Mouse (Mus musculus) olfactory bulb, adult 2 months (tissue): ENCODE results near the gene Gm28372. TPM values are rescaled to one million over a fixed set of nuclear protein-coding genes. Genes with fewer than 3 reads are reported as not detected.
"Not testable (repeated sequence)": the region's sequence is repeated elsewhere in the genome, so short reads cannot be mapped to it uniquely, and the experiment has no call there.

Experiments used
- H3K27ac ChIP-seq: fragments of 200-500 bp; 2 replicates; pipeline ENCODE4 v1.5.1; 2012; ENCODE audit warnings: low read depth, low read length; ENCODE audit not compliant: insufficient read depth
- H3K4me1 ChIP-seq: fragments of 200-500 bp; 2 replicates; pipeline ENCODE4 v1.6.1; 2012; ENCODE audit warnings: low read length; ENCODE audit not compliant: control insufficient read depth, insufficient read depth
- H3K4me3 ChIP-seq: fragments of 200-500 bp; 2 replicates; pipeline ENCODE4 v1.5.1; 2012; ENCODE audit warnings: mild to moderate bottlenecking, low read depth, low read length, moderate library complexity; ENCODE audit not compliant: insufficient read depth
- CTCF ChIP-seq: fragments of 200-500 bp; IDR thresholded peaks from 2 replicates; pipeline ENCODE4 v1.5.1; 2012; ENCODE audit warnings: low read depth, mild to moderate bottlenecking, low read length, moderate library complexity; ENCODE audit not compliant: insufficient read depth
- POLR2A ChIP-seq: fragments of 200-500 bp; IDR thresholded peaks from 2 replicates; pipeline ENCODE4 v1.6.1; 2012; ENCODE audit warnings: mild to moderate bottlenecking, low read depth, low read length, moderate library complexity; ENCODE audit not compliant: insufficient read depth
- WGBS: fragments of 180-500 bp; shearing (Covaris S2); methylation state at CpG from one replicate; pipeline ENCODE4 v1.1.7; 2018; 5-methylcytosine and 5-hydroxymethylcytosine counted together
- polyA plus RNA-seq: library from polyadenylated mRNA; stranded (reverse); fragments of >200 nt; gene quantifications from 2 replicates; pipeline ENCODE4 v1.2.4, GENCODE M21; 2012; ENCODE audit warnings: low replicate concordance; ENCODE audit not compliant: missing spikeins, insufficient read depth, insufficient read length

Gm28372 gene
- not detected in 2 replicates for polyA plus RNA-seq

GRCm38 (mm10) chr2:130404939-130405338 is at the start of gene Gm28372, which contains the start of gene 1700020A23Rik:
Gene Gm28372 (plus strand): TSS chr2:130405239.
Gene 1700020A23Rik (plus strand): TSS chr2:130405259.
- TF ChIP-seq POLR2A (no peak), CTCF (no peak)
- H3K4me3 ChIP-seq = no peak within 1 kb of the TSS
- H3K4me1 ChIP-seq = no peaks in the 10 kb centered on the region
- 100% methylated on average over 1 of the region's 1 CpGs for WGBS
- no peak within 1 kb of the TSS for H3K27ac ChIP-seq

- Histone ChIP-seq H3K4me1 (no peaks in the 10 kb centered on the region), H3K4me3 (no peak overlapping the region), H3K27ac (no peak overlapping the region)
- 94% methylated on average over 5 of the region's 5 CpGs for WGBS
- TF ChIP-seq POLR2A = no peak
- TF ChIP-seq CTCF = no peak
Measured at GRCm38 (mm10) chr2:130357551-130357950, 47.5 kb upstream of the Gm28372 start.

- Histone ChIP-seq H3K27ac (no peak overlapping the region), H3K4me1 (no peaks in the 10 kb centered on the region), H3K4me3 (no peak overlapping the region)
- WGBS = 24% methylated on average over 5 of the region's 5 CpGs
- TF ChIP-seq CTCF = no peak
- no peak for TF ChIP-seq POLR2A
Measured at GRCm38 (mm10) chr2:130358852-130359251, 46.2 kb upstream of the Gm28372 start.

GRCm38 (mm10) chr2:130362511-130363026 is 42.5 kb upstream of the Gm28372 start:
- Histone ChIP-seq H3K27ac (no peak overlapping the region), H3K4me1 (peaks cover 3% of the 10 kb centered on the region; the same call in 1 of the 2 replicates), H3K4me3 (no peak overlapping the region)
- TF ChIP-seq POLR2A = no peak
- TF ChIP-seq CTCF = peak; percentile 79
- 12% methylated on average over 14 of the region's 14 CpGs for WGBS

GRCm38 (mm10) chr2:130365211-130366094 is 39.6 kb upstream of the Gm28372 start:
- Histone ChIP-seq H3K4me1 (peaks cover 3% of the 10 kb centered on the region; the same call in 1 of the 2 replicates), H3K27ac (no peak overlapping the region), H3K4me3 (peak overlapping the region; percentile 12; the same call in 1 of the 2 replicates)
- TF ChIP-seq CTCF (no peak), POLR2A (no peak)
- 23% methylated on average over 30 of the region's 30 CpGs for WGBS

- peaks cover 3% of the 10 kb centered on the region; the same call in 1 of the 2 replicates for H3K4me1 ChIP-seq
- no peak for TF ChIP-seq POLR2A
- no peak for TF ChIP-seq CTCF
- no peak overlapping the region for H3K27ac ChIP-seq
- no peak overlapping the region for H3K4me3 ChIP-seq
- 70% methylated on average over 4 of the region's 4 CpGs for WGBS
Measured at GRCm38 (mm10) chr2:130367386-130367785, 37.7 kb upstream of the Gm28372 start.

GRCm38 (mm10) chr2:130373026-130373425 is 32.0 kb upstream of the Gm28372 start:
- H3K4me1 ChIP-seq, H3K4me3 ChIP-seq: not testable (repeated sequence)
- WGBS = 30% methylated on average over 1 of the region's 1 CpGs

GRCm38 (mm10) chr2:130374951-130375350 is 30.1 kb upstream of the Gm28372 start:
- 77% methylated on average over 4 of the region's 4 CpGs for WGBS
- TF ChIP-seq CTCF = no peak
- no peak for TF ChIP-seq POLR2A
- no peak overlapping the region for H3K27ac ChIP-seq

More at GRCm38 (mm10) chr2:130373026-130373425, 32.0 kb upstream of the Gm28372 start:
- H3K27ac ChIP-seq = not testable (repeated sequence)

GRCm38 (mm10) chr2:130383205-130383604 is 21.8 kb upstream of the Gm28372 start:
- no peak overlapping the region for H3K4me3 ChIP-seq
- no peak overlapping the region for H3K27ac ChIP-seq
- TF ChIP-seq POLR2A (no peak), CTCF (no peak)
- 42% methylated on average over 3 of the region's 3 CpGs for WGBS
- no peaks in the 10 kb centered on the region for H3K4me1 ChIP-seq

More at GRCm38 (mm10) chr2:130374951-130375350, 30.1 kb upstream of the Gm28372 start:
- Histone ChIP-seq H3K4me3 (no peak overlapping the region), H3K4me1 (no peaks in the 10 kb centered on the region)
